Comparison of ENCODE assay signal across 10 mouse cellular contexts in genomic region chr9:40472961-40473510, GRCm38 (mm10).
"Had no signal": no experiment of that assay in that cellular context is flagged by ENCODE, and none has a peak within 500 bp of the region (broad histone marks: within the 10 kb centered on the region; RNA-seq: fewer than 3 reads in every experiment).

No protein-coding gene starts in this region.

- DNase-seq: kidney, postnatal 25 days; layer of hippocampus, adult 9-11 months; layer of hippocampus, postnatal 36 days; lung, adult 2 months; lung, postnatal 36 days; retina, postnatal 1 day; right cerebral cortex, postnatal 4 days; spleen, adult 18-20 months; thymus, adult 18-20 months; thymus, postnatal 14 days had no signal
